Mouse (Mus musculus) brown adipose tissue, adult 24 weeks (tissue): ENCODE results near the gene Mepce. TPM values are rescaled to one million over a fixed set of nuclear protein-coding genes. Genes with fewer than 3 reads are reported as not detected.

Source experiments
- H3K27ac ChIP-seq: fragments of 200-500 bp; replicated peaks from 2 replicates; pipeline ENCODE4 v1.5.1; 2012; ENCODE audit warnings: low read depth, mild to moderate bottlenecking, low read length
- H3K4me1 ChIP-seq: fragments of 200-500 bp; 2 replicates; pipeline ENCODE4 v1.6.1; 2012; ENCODE audit warnings: low read length, mixed read lengths; ENCODE audit not compliant: control insufficient read depth, insufficient read depth, insufficient read length
- H3K4me3 ChIP-seq: fragments of 200-500 bp; 2 replicates; pipeline ENCODE4 v1.5.1; 2012; ENCODE audit warnings: low read depth, mild to moderate bottlenecking, low read length, moderate library complexity; ENCODE audit not compliant: insufficient read depth
- polyA plus RNA-seq: library from polyadenylated mRNA; stranded (reverse); fragments of >200 nt; gene quantifications from 2 replicates; pipeline ENCODE4 v1.2.4, GENCODE M21; 2012; ENCODE audit not compliant: missing spikeins, insufficient read depth, insufficient read length

Mepce gene
- polyA plus RNA-seq, 1 experiment = 14.3 TPM

- no peak overlapping the region for H3K27ac ChIP-seq
- H3K4me3 ChIP-seq = no peak overlapping the region
- no peaks in the 10 kb centered on the region for H3K4me1 ChIP-seq
Observed at GRCm38 (mm10) chr5:137817466-137818222, 30.2 kb upstream of the Mepce start.

- no peak overlapping the region for H3K4me3 ChIP-seq
- H3K4me1 ChIP-seq = no peaks in the 10 kb centered on the region
- H3K27ac ChIP-seq = no peak overlapping the region
Observed at GRCm38 (mm10) chr5:137808316-137808715, 20.9 kb upstream of the Mepce start.

GRCm38 (mm10) chr5:137806158-137806557, 18.7 kb upstream of the Mepce start:
- no peak overlapping the region for H3K27ac ChIP-seq
- no peaks in the 10 kb centered on the region for H3K4me1 ChIP-seq
- no peak overlapping the region for H3K4me3 ChIP-seq

- H3K27ac ChIP-seq = no peak overlapping the region
- H3K4me1 ChIP-seq = peaks cover 3% of the 10 kb centered on the region; the same call in 1 of the 2 replicates
- H3K4me3 ChIP-seq = no peak overlapping the region
Observed at GRCm38 (mm10) chr5:137800917-137801316, 13.5 kb upstream of the Mepce start.

- H3K4me3 ChIP-seq = no peak overlapping the region
- no peak overlapping the region for H3K27ac ChIP-seq
- peaks cover 3% of the 10 kb centered on the region; the same call in 1 of the 2 replicates for H3K4me1 ChIP-seq
Observed at GRCm38 (mm10) chr5:137796606-137797005, 9.2 kb upstream of the Mepce start.

GRCm38 (mm10) chr5:137791553-137791952, 4.1 kb upstream of the Mepce start:
- no peak overlapping the region for H3K27ac ChIP-seq
- no peak overlapping the region for H3K4me3 ChIP-seq
- H3K4me1 ChIP-seq = peaks cover 5% of the 10 kb centered on the region

- Histone ChIP-seq H3K27ac (no peak overlapping the region), H3K4me3 (no peak overlapping the region), H3K4me1 (peaks cover 13% of the 10 kb centered on the region)
Observed at GRCm38 (mm10) chr5:137788946-137789531, 1.6 kb upstream of the Mepce start.

- peak overlapping the region; percentile 34 for H3K4me3 ChIP-seq
- no peak overlapping the region for H3K27ac ChIP-seq
Observed at GRCm38 (mm10) chr5:137788171-137788570, 716 bp upstream of the Mepce start.

GRCm38 (mm10) chr5:137786109-137786942, 1.1 kb downstream of the Mepce start:
- peak overlapping the region; percentile 94 for H3K27ac ChIP-seq
- H3K4me1 ChIP-seq = peaks cover 16% of the 10 kb centered on the region
- peak overlapping the region; percentile 99 for H3K4me3 ChIP-seq

More at GRCm38 (mm10) chr5:137788171-137788570, 716 bp upstream of the Mepce start:
- H3K4me1 ChIP-seq = peaks cover 16% of the 10 kb centered on the region

GRCm38 (mm10) chr5:137785164-137786031, 2.1 kb downstream of the Mepce start:
- peak overlapping the region; percentile 94 for H3K27ac ChIP-seq
- peaks cover 16% of the 10 kb centered on the region for H3K4me1 ChIP-seq
- peak overlapping the region; percentile 99 for H3K4me3 ChIP-seq

GRCm38 (mm10) chr5:137784546-137784945, 2.9 kb downstream of the Mepce start:
- H3K27ac ChIP-seq = no peak overlapping the region

GRCm38 (mm10) chr5:137783901-137784540, 3.4 kb downstream of the Mepce start:
- H3K27ac ChIP-seq = no peak overlapping the region
- peaks cover 20% of the 10 kb centered on the region for H3K4me1 ChIP-seq
- H3K4me3 ChIP-seq = peak overlapping the region; percentile 99; the same call in 1 of the 2 replicates

More at GRCm38 (mm10) chr5:137784546-137784945, 2.9 kb downstream of the Mepce start:
- H3K4me3 ChIP-seq = peak overlapping the region; percentile 99; the same call in 1 of the 2 replicates
- H3K4me1 ChIP-seq = peaks cover 18% of the 10 kb centered on the region

GRCm38 (mm10) chr5:137782776-137783522, 4.5 kb downstream of the Mepce start:
- peaks cover 19% of the 10 kb centered on the region for H3K4me1 ChIP-seq
- no peak overlapping the region for H3K4me3 ChIP-seq
- H3K27ac ChIP-seq = no peak overlapping the region
